Mouse (Mus musculus) testis, adult 2 months (tissue): ENCODE data around the gene Nck1. TPM values are rescaled to one million over a fixed set of nuclear protein-coding genes. Genes with fewer than 3 reads are reported as not detected.

Source experiments
- H3K27ac ChIP-seq: fragments of 200-500 bp; 2 replicates; pipeline ENCODE4 v1.5.1; 2012; ENCODE audit warnings: low read depth, low read length; ENCODE audit not compliant: control insufficient read depth, insufficient read depth
- H3K27me3 ChIP-seq: fragments of 200-500 bp; 2 replicates; pipeline ENCODE4 v1.6.1; 2012; ENCODE audit warnings: mild to moderate bottlenecking, low read length, moderate library complexity; ENCODE audit not compliant: control insufficient read depth, insufficient read depth
- H3K36me3 ChIP-seq: fragments of 200-500 bp; 2 replicates; pipeline ENCODE4 v1.6.1; 2012; ENCODE audit warnings: mild to moderate bottlenecking, low read length; ENCODE audit not compliant: control insufficient read depth, insufficient read depth
- H3K4me1 ChIP-seq: fragments of 200-500 bp; 2 replicates; pipeline ENCODE4 v1.6.1; 2012; ENCODE audit warnings: low read length; ENCODE audit not compliant: control insufficient read depth, insufficient read depth
- H3K4me3 ChIP-seq: fragments of 200-500 bp; 2 replicates; pipeline ENCODE4 v1.5.1; 2012; ENCODE audit warnings: low read depth, mild to moderate bottlenecking, low read length, moderate library complexity, mixed read lengths; ENCODE audit not compliant: control insufficient read depth
- CTCF ChIP-seq: fragments of 200-500 bp; IDR thresholded peaks from 2 replicates; pipeline ENCODE4 v1.5.1; 2012; ENCODE audit warnings: low read depth, mild to moderate bottlenecking, inconsistent platforms, low read length, moderate library complexity; ENCODE audit not compliant: control insufficient read depth, insufficient read depth, insufficient replicate concordance
- POLR2A ChIP-seq: fragments of 200-500 bp; IDR thresholded peaks from 2 replicates; pipeline ENCODE4 v1.6.1; 2012; ENCODE audit warnings: low read depth, mild to moderate bottlenecking, inconsistent platforms, low read length, moderate library complexity; ENCODE audit not compliant: control insufficient read depth
- polyA plus RNA-seq: library from polyadenylated mRNA; depleted of rRNA; stranded (reverse); fragments of >200 nt; gene quantifications from 2 replicates; pipeline ENCODE4 v1.2.3, GENCODE M21; 2012

Gene Nck1
- polyA plus RNA-seq, 1 experiment: 17.1 TPM

DNA sequence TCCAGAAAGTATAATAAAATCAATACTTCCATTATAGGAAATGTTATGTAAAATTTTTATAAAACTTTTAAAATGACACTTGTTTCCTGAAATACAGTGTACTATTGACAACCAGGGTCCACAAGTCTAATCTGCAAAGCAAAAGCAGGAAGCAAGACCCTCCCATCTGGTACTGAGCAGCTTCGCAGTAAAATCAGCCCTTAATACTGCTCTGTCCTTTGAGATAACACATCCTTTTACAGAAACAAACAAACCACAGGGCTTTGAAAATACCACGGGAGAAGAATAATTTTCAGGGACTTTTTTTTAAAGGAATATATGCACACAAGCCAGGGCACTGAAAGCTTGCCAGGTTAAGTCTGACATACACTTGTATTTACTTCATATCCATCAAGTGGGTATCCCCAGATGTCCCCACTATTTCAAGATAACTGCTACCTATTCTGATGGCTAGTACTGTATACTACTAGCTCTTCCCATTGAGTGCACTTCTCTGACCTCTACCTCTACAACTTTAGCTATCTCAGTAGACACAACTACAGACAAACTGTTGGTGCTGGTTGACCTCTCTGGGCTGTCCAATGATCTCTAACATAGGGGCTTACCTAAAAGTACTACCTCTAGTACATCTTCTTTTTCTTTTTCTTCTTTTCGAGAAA lies 13.0 kb downstream of the Nck1 start:
- no peak for TF ChIP-seq POLR2A
- no peak for TF ChIP-seq CTCF
- no peaks in the 10 kb centered on the region for H3K27me3 ChIP-seq
- no peaks in the 10 kb centered on the region; the same call in none of the 2 replicates for H3K4me1 ChIP-seq
- H3K27ac ChIP-seq: no peak overlapping the region
- H3K4me3 ChIP-seq: no peak overlapping the region
- no peaks in the 10 kb centered on the region for H3K36me3 ChIP-seq

DNA sequence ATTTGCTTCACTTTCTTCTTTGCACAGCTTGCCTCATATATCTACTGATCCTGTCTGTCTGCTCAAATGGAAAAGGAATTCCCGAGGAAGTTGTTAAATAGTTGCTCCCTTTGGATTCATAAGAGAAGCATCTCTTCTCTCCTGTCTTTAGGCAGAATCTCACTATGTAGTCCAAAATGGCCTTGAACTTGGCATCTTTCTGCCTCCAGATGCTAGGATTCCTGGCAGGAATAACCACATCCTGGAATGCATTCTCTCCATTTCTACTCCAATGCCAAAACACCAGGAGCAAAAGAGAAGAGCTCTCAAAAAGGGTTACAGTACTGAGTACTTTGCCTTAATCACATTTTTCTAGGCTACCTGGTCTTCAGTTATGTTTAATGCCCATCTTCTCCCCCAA lies 14.6 kb downstream of the Nck1 start:
- TF ChIP-seq CTCF: no peak
- no peak for TF ChIP-seq POLR2A
- no peak overlapping the region for H3K4me3 ChIP-seq
- H3K27ac ChIP-seq: no peak overlapping the region
- H3K36me3 ChIP-seq: no peaks in the 10 kb centered on the region
- H3K27me3 ChIP-seq: no peaks in the 10 kb centered on the region
- H3K4me1 ChIP-seq: no peaks in the 10 kb centered on the region; the same call in none of the 2 replicates

DNA sequence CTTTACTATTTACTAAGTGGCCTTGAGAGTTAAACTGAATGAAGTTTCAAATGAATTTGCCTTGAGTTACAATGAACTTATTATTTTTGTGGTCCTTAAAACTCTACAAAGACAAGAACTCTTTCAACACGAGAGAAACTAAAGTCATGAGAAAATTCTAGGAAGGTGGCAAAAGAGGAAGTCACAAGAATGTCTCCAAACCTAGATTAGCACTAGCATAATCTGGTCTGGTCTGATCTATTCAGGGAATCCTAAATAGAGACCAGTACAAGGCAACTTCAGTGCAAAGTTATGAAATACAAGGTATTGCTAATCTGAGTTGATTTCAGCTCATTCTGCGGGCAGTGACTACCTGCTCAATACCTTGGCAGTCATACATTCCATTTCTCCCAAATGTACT lies 20.7 kb downstream of the Nck1 start:
- Histone ChIP-seq H3K27ac (no peak overlapping the region), H3K27me3 (no peaks in the 10 kb centered on the region), H3K4me1 (no peaks in the 10 kb centered on the region), H3K36me3 (no peaks in the 10 kb centered on the region), H3K4me3 (no peak overlapping the region)
- TF ChIP-seq CTCF (no peak), POLR2A (no peak)

DNA sequence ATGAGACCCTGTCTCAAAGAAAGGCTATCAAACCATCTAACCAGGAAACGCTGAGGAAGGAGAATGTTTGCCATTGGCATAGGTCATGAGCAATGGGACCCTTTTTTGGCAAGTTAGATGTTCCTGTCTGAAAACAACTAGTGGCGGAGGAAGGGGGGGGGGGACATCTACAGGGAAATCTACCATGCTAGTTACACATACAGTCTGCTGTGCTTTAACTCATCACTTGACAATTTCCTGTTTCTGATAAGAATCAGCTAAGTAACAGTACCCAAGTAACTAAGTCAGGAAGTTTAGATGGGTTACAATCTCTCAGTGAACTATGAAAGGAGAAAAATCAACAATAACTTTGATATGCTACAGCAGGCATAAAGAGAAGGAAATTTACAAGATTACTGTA lies 23.9 kb downstream of the Nck1 start:
- H3K27me3 ChIP-seq: no peaks in the 10 kb centered on the region

DNA sequence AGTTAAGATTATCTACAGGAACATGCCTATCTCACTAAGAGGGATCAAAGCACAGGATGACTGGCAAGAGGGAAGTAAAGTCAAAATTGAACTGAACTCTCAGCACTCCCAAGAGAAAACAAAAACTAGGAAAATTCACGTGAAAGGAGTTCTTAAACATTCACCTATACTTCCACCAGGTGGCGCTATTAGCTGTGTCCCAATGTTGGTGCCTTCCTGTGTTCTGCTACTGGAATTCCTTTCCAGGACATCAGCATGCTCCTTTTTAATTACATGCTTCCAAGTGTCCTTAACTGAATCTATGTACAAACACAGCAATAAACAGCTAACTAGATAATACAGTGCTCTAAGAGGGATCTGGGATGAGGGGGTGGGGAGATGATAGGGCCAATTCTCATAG lies 25.3 kb downstream of the Nck1 start:
- H3K4me3 ChIP-seq: no peak overlapping the region
- no peak for TF ChIP-seq CTCF
- no peak for TF ChIP-seq POLR2A
- no peaks in the 10 kb centered on the region for H3K27me3 ChIP-seq
- no peak overlapping the region for H3K27ac ChIP-seq
- no peaks in the 10 kb centered on the region for H3K4me1 ChIP-seq
- H3K36me3 ChIP-seq: no peaks in the 10 kb centered on the region

More for the DNA sequence above, 23.9 kb downstream of the Nck1 start:
- Histone ChIP-seq H3K4me1 (no peaks in the 10 kb centered on the region), H3K36me3 (no peaks in the 10 kb centered on the region), H3K4me3 (no peak overlapping the region), H3K27ac (no peak overlapping the region)
- TF ChIP-seq POLR2A: no peak
- no peak for TF ChIP-seq CTCF

DNA sequence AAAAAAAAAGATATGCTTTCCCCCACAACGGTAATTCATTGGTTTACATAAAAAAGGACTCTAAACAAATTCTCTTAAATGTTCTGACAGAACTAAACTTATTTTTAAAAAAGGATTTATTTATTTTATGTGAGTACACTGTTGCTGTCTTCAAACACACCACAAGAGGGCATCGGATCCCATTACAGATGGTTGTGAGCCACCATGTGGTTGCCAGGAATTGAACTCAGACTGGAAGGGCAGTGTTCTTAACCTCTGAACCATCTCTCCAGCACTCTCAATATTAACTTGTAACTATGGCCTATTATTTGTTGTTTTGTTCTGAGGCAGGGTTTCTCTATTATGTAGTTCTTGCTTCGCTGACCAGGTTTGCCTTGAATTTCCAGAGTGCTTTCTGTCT lies 25.9 kb downstream of the Nck1 start:
- no peaks in the 10 kb centered on the region for H3K36me3 ChIP-seq
- no peak overlapping the region for H3K4me3 ChIP-seq
- H3K4me1 ChIP-seq: no peaks in the 10 kb centered on the region
- TF ChIP-seq CTCF: no peak
- TF ChIP-seq POLR2A: no peak
- no peaks in the 10 kb centered on the region for H3K27me3 ChIP-seq
- no peak overlapping the region for H3K27ac ChIP-seq

DNA sequence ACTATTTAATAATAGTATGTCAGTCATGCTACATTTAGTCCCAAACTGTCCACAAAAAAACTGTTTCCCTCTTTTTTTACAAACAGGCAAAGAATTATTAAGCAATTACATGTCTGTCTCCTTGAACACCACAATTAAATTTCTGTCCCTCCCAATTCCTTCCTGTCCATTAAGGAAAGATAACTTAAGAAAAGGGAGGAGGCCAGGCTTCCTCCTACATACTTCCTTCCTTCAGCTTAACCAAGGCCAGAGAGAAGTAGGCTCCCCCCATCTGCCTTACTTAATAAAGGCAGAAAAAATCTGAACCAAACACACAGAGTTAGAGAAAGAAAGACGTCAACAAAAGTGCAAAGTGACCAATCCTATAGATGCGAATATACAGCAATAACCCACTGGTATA lies 38.4 kb downstream of the Nck1 start:
- Histone ChIP-seq H3K36me3 (no peaks in the 10 kb centered on the region), H3K4me1 (no peaks in the 10 kb centered on the region), H3K27ac (no peak overlapping the region), H3K27me3 (no peaks in the 10 kb centered on the region), H3K4me3 (no peak overlapping the region)
- no peak for TF ChIP-seq POLR2A
- no peak for TF ChIP-seq CTCF
